Mouse (Mus musculus) urinary bladder, postnatal 14 days (tissue): ENCODE results near the gene Cdh3.

Experiments
- DNase-seq: peaks from one replicate; pipeline ENCODE4 v3.0.0; 2021; ENCODE audit warnings: low spot score

Gene Cdh3

GRCm38 (mm10) chr8:106510365-106510975, at the start of gene Cdh3:
Gene Cdh3, plus strand, starts transcription at chr8:106510891.
- peak; percentile 91 for DNase-seq

GRCm38 (mm10) chr8:106462131-106462530, 48.6 kb upstream of the Cdh3 start:
- no peak for DNase-seq

- no peak for DNase-seq
These were observed 46.9 kb upstream of the Cdh3 start for GRCm38 (mm10) chr8:106463795-106464194.

- no peak for DNase-seq
These were observed 41.2 kb upstream of the Cdh3 start for GRCm38 (mm10) chr8:106469485-106469884.

- DNase-seq = no peak
These were observed 36.7 kb upstream of the Cdh3 start for GRCm38 (mm10) chr8:106474001-106474400.

GRCm38 (mm10) chr8:106500018-106500685, 10.5 kb upstream of the Cdh3 start, which contains the start of gene 6030452D12Rik:
Gene 6030452D12Rik, plus strand, starts transcription at chr8:106500522.
- DNase-seq = peak; percentile 14

GRCm38 (mm10) chr8:106504241-106504640, 6.5 kb upstream of the Cdh3 start:
- DNase-seq = no peak

- no peak for DNase-seq
These were observed 5.2 kb upstream of the Cdh3 start for GRCm38 (mm10) chr8:106505328-106505965.

- DNase-seq = no peak
These were observed 4.6 kb upstream of the Cdh3 start for GRCm38 (mm10) chr8:106506106-106506505.

- no peak for DNase-seq
These were observed 2.8 kb upstream of the Cdh3 start for GRCm38 (mm10) chr8:106507761-106508331.

GRCm38 (mm10) chr8:106508456-106508855, 2.2 kb upstream of the Cdh3 start:
- DNase-seq = no peak

- no peak for DNase-seq
These were observed 1.5 kb upstream of the Cdh3 start for GRCm38 (mm10) chr8:106509079-106509780.

GRCm38 (mm10) chr8:106511065-106511501, 392 bp downstream of the Cdh3 start:
- peak; percentile 35 for DNase-seq

GRCm38 (mm10) chr8:106511531-106512041, 895 bp downstream of the Cdh3 start:
- DNase-seq = no peak

GRCm38 (mm10) chr8:106512475-106513150, 1.9 kb downstream of the Cdh3 start:
- DNase-seq = peak; percentile 43

- DNase-seq = no peak
These were observed 5.3 kb downstream of the Cdh3 start for GRCm38 (mm10) chr8:106515946-106516479.

GRCm38 (mm10) chr8:106516581-106516980, 5.9 kb downstream of the Cdh3 start:
- peak; percentile 48 for DNase-seq

- DNase-seq = no peak
These were observed 8.1 kb downstream of the Cdh3 start for GRCm38 (mm10) chr8:106518763-106519162.

- DNase-seq = peak; percentile 48
These were observed 9.9 kb downstream of the Cdh3 start for GRCm38 (mm10) chr8:106520578-106520977.

GRCm38 (mm10) chr8:106521845-106522244, 11.2 kb downstream of the Cdh3 start:
- DNase-seq = no peak

- no peak for DNase-seq
These were observed 16.0 kb downstream of the Cdh3 start for GRCm38 (mm10) chr8:106526725-106527124.
